Mouse (Mus musculus) kidney, adult 2 months (tissue): ENCODE results near the gene Arl8a.

Experiments used
- CTCF ChIP-seq: fragments of 200-500 bp; conservative IDR thresholded peaks from 2 replicates; pipeline ENCODE4 v1.5.1; 2011; ENCODE audit warnings: low read depth, mild to moderate bottlenecking, control low read depth, low read length, moderate library complexity, mixed read lengths; ENCODE audit not compliant: insufficient read depth, insufficient read length
- POLR2A ChIP-seq: fragments of 200-500 bp; IDR thresholded peaks from one replicate; pipeline ENCODE4 v1.6.1; 2011; ENCODE audit warnings: low read depth, low read length, control low read depth

GRCm38 (mm10) chr1:135183941-135184570 lies 37.4 kb downstream of the Arl8a start:
- TF ChIP-seq POLR2A = no peak
- no peak for TF ChIP-seq CTCF
